Mouse (Mus musculus) fat pad, adult 2 months (tissue): ENCODE results near the gene Dock11.

ENCODE experiments used
- DNase-seq: peaks from one replicate; pipeline ENCODE4 v3.0.0-alpha.2; 2011; ENCODE audit warnings: low read depth, low spot score; ENCODE audit errors: extremely low read depth

The Dock11 gene

DNA sequence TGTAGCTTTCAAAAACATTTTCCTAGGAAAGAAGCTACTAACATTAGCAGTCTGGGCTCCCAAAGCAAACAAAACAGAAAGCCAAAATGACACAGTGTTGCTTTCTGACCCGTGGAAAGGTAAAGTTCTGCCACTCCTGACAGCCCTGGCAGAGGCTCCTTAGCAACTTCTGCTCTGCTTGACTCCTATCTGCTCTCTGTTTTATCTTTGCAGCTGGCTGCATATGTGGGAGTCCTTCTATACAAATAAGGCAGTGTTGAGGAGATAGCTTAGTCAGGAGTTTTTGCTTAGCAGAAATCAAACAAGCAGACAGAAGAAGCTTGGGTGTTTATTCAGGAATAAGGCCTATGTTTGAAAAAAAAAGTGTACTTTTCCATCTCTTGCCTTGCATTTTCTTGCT, 57.8 kb downstream of the Dock11 start:
- no peak for DNase-seq

- DNase-seq: no peak
Measured at GRCm38 (mm10) chrX:35950135-35950534, 61.5 kb downstream of the Dock11 start.

DNA sequence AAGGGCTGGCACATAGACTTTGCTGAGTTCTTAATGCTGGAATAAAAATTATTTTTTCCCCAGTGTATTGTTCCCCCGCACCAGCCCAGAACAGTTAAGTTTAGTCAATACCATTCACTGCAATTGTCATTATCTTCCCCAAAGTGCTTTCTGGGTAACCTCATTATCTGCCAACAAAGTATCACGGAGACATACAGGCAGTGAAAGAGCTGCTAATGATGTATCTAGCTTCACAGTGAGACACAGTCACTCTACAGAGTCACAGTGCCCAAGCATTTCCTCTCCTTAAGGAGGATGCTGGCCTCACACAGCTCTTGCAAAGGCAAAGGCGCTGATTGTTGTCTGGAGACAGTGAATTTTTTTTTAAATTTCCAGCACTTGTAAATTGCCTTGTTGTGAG, 63.3 kb downstream of the Dock11 start:
- DNase-seq: no peak

DNA sequence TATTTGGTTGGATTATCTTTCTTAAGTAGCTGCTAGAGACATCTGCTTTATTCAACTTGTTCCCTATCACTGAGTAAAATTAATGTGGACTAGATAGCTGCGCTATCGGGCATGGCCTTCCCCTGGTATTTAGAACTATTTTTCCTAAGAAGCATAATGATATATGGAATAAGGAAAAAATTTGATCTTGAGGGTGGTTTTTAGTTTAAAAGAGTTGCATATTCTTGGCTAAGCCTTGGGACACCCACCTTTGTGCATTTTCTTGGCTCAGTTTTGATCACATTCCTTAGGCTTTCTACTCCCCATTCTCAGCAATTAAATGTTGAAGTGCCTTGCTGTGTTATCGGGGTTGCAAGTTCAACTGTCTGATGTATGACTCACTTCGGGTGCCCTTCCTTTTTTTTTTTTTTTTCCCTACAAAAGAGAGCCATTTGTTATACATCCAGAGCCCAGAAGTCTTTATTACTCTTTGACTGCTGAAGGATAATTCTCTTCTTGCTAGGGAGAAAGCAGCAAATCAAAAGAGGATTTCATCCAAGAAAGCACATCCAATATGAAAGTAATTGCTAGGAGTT, 64.0 kb downstream of the Dock11 start:
- DNase-seq: no peak

DNA sequence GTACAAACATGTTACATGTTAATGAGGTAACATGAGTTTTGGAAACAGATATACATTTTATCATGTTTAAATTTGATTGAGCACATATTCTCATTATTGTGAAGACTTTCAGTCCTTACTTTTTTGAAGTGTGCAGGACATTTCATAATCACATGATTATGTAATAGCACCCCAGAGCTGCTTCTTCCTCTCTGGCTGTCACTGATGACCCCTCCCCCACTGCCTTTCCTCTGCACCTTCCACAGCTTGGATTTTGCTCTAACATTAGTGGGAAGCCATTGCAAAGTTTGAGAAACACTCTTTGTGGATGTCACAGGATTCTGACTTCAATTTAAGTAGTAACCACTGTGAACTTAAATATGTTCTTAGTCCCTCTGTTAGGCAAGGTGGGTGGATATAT, 67.6 kb downstream of the Dock11 start:
- DNase-seq: no peak

DNA sequence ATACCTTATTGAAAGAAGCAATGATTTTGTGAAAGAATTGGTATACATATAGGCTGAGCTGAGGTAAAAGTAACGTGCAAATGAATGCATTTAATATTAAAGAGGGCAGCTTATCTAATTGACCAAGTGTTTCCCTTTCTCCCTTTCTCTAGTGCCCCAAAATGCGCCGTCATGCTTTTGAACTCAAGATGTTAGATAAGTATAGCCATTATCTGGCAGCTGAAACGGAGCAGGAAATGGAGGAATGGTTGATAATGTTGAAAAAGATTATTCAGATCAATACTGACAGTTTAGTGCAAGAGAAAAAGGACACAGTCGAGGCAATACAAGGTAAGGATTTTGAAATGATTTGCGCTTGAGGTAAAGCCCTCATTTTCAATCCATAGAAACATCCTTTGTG, 74.5 kb downstream of the Dock11 start:
- no peak for DNase-seq

DNA sequence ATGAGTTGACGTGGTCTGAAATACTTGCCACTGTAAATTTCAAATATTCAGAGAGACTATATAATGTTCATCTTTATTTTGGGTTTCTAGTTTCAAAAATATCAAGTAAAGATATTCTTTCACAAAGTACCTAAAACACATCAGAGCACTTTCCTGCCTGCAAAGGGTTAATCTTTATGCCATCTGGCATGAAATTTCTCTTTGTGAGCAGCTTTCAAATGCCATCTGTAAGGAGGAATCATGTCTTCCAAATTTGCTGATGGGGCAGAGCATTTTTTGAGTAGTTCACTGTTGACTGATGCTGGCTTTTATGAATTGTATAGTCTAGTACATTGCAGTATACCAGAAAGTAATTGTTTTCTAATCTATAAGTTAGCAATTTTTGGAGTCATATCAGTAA, 80.6 kb downstream of the Dock11 start:
- DNase-seq: no peak

DNA sequence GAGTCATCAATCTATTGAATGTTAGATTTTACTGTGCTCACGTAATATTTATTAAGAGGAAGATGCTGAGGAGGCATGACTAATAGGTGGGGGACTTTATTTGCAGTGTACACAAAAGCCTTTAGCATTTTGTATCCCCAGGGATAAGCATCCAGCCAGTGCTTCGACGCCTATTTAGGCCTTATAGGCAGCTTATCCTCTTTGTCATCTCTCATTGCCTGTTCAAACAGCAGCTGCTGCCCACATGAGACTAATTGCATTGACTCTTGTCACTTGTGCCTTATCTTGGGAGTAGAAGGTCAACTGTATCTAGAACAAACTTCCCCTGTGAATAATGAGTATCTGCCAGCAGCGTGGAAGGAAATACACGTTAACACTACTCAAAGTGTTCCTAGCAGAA, 88.0 kb downstream of the Dock11 start:
- no peak for DNase-seq

GRCm38 (mm10) chrX:35987981-35988380, 99.3 kb downstream of the Dock11 start:
- DNase-seq: no peak

DNA sequence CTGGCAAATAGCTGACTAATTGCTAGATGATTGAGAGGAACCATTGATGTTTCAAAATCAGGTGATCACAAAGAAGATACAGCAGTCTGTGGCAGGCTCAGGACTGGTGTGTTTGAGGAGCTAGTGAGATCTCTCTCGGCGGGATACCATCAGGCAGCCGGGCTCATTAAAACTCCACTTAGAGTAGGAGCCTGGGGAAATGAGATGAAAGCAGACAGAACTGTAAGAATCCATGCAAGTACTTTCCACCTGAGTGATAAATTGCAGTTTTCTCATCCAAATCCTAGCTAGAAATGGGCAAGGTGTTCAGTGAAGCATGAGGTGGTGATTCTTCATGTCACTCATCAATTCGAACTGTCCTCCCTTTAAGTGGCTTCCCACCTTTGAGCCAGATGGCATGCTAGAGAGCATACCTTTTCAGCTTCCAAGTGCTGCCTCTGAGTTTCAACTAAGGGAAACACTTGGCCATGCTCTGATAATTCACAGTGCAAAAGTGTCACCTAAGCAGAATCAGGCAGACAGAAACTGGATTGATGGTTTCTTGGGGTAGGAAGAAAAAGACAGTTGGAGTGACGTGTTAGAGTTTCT, 102.0 kb downstream of the Dock11 start:
- DNase-seq: no peak

DNA sequence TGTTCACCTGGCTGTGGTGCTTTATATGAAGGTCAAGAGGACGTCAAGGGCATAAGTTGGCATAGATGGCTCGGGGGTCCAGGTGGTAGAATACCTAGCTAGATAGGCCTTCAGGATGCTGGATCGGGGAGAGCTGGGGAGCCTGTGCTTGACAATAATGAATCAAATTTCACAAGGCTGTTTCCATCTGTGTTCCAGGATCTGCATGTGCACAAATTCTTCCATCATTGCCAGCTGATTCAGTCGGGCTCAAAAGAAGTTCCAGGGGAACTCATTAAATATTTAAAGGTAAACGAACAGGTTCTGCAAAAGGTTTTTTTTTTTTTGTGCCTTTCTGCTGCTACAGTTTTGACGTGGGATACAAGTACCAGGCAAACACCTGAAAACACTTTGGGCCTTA, 105.6 kb downstream of the Dock11 start:
- no peak for DNase-seq

GRCm38 (mm10) chrX:35997004-35997403, 108.4 kb downstream of the Dock11 start:
- DNase-seq: no peak

- DNase-seq: no peak
Measured at GRCm38 (mm10) chrX:35997793-35998419, 109.3 kb downstream of the Dock11 start.

GRCm38 (mm10) chrX:36025651-36026050, 137.0 kb downstream of the Dock11 start:
- no peak for DNase-seq

GRCm38 (mm10) chrX:36031113-36031512, 142.5 kb downstream of the Dock11 start:
- DNase-seq: no peak

DNA sequence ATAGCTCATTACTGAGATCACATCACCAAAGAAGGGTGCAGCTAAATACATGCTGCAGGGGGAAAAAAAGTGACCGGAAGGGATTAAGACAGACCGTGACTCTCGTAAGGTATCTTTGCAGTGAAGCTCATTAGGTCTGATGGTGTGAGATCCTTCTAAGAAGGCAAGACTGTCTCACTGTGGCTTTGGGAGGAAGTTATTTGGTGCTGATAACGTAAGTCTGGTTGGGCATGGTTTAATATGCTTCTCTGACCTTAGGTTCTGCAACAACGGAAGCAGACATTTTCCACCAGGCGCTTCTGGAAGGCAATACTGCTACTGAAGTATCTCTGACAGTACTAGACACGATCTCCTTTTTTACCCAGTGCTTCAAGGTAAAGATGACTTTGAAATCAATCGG, 145.4 kb downstream of the Dock11 start:
- no peak for DNase-seq

- no peak for DNase-seq
Measured at GRCm38 (mm10) chrX:36045731-36046130, 157.1 kb downstream of the Dock11 start.

DNA sequence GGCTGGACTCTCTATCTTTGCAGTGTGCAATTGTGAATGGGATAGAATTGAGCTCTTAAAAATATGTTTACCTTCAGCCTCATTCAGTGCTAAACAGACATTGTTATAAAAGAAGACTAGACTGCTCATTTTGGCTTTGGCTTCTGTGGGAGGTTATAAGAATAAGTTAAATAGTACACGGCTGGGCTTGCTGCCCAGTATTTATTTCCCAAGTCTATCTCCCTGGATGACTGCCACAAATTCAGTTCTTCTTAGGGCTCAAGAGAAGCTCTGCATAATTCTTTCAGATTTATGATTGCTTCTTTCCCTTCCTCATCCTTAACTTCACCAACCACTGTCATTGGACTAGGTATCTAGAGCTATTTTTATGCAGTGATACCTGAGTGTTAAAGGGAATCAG, 158.8 kb downstream of the Dock11 start:
- DNase-seq: no peak

GRCm38 (mm10) chrX:36050312-36050711, 161.7 kb downstream of the Dock11 start:
- DNase-seq: no peak

GRCm38 (mm10) chrX:36073997-36074396, 185.4 kb downstream of the Dock11 start:
- no peak for DNase-seq

- no peak for DNase-seq
Measured at GRCm38 (mm10) chrX:36077164-36077563, 188.5 kb downstream of the Dock11 start.

GRCm38 (mm10) chrX:36082917-36083316, 194.3 kb downstream of the Dock11 start:
- DNase-seq: no peak
